Mouse (Mus musculus): ENCODE results near the gene Ppcs. TPM values are rescaled to one million over a fixed set of nuclear protein-coding genes. Genes with fewer than 3 reads are reported as not detected.

Gene Ppcs
- polyA plus RNA-seq, 2 experiments, result 15.3 to 28.4 TPM

DNA sequence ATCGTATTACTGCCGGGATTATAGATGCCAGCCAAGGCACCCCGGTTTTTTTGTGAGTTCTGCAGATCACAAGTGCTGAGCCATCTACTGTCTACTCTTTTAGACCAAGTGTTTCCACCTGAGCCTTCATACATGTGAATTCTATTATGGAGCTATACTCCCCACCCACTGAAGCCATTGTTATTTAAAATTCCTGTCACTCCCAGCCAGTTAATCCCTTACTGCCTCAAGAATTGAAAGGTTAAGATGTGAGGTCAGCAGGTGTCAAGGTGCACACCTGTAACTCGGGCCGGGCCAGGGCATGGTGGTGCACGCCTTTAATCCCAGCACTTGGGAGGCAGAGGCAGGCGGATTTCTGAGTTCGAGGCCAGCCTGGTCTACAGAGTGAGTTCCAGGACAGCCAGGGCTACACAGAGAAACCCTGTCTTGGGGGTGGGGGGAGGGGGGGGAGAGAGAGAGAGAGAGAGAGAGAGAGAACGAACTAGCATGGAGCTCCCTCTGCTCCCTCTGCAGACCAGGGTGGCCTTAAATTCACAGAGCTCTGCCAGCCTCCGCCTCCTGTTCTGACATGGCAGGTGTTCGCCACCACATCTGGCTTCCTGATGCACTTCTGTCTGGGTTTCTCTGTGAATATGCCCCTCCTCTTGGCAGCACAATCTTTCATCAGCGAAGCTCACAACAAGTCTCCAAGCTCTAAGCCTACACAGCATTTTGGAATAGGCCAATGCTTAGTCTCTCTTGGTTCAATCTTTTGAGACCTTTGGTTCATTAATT, 10.2 kb downstream of the Ppcs start:
- Histone ChIP-seq H3K9ac (ENCODE audit: low read depth, low read length, severe bottlenecking) (no peak overlapping the region), H3K4me3 (replicated peaks; ENCODE audit: low read length) (no peak overlapping the region), H3K9me3 (ENCODE audit: control insufficient read depth, low read length) (0 out of 2 replicates have a peak, but pooled peaks cover 5% of the 10 kb centered on the region), H3K27ac (replicated peaks; ENCODE audit: low read depth, low read length) (no peak overlapping the region), H3K4me2 (replicated peaks; ENCODE audit: low read depth, low read length, severe bottlenecking) (no peak overlapping the region), H3K4me1 (ENCODE audit: control insufficient read depth, insufficient read depth, low read length) (peaks cover 8% of the 10 kb centered on the region; the same call in 1 of the 2 replicates), H3K27me3 (ENCODE audit: control insufficient read depth, insufficient read depth, low read length) (no peaks in the 10 kb centered on the region), H3K36me3 (ENCODE audit: control insufficient read depth, insufficient read depth, low read length) (no peaks in the 10 kb centered on the region)
- 71% methylated on average over 11 of the region's 12 CpGs for WGBS
- TF ChIP-seq POLR2A (IDR thresholded peaks at IDR 0.05; ENCODE audit: borderline replicate concordance, extremely low read depth, insufficient read depth, insufficient read length), result no peak
- no peak for ATAC-seq (ENCODE audit: low FRiP score, low read depth)
- DNase-seq (ENCODE audit: low spot score), result no peak

DNA sequence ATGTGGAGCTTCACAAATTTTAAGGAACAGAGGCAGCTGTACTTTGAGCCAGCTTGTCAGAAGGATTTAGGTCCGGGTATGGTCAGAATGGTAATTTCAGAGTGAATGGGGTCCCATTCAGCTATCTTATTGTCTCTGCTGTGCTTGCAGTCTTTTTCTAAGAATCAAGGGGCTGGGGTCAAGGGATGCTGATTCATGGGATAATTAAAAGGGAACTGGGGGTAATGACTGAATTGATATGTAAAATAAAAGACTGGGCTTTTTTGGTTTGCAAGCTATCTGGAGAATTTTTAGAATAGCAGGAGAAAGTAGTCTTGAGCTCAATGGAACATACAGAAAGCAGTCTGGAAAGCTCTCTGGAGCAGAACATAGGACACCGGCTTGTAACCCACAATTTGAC, 18.8 kb downstream of the Ppcs start:
- WGBS, result 83% methylated on average over 2 of the region's 2 CpGs

DNA sequence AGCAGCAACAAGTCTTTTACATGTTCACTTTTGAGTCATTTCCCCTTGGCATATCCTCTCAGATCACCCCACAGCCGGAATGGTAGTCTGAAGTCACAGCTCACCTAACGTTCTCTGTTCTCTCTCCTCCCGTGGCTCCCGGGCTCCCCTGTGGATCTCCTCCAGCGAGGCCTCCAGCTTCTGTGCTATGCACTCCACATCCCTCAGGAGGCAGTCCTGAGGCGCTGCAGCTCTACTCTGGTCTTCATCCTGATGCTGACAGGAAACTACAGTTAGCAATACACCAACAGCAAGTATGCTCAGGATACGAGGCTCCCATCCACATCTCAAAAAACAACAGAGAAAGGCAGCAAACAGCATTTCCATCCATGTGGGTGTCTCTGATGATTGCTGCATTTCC, 21.3 kb downstream of the Ppcs start:
- H3K9me3 ChIP-seq (ENCODE audit: control insufficient read depth, low read length), result peaks cover 12% of the 10 kb centered on the region; the same call in 1 of the 2 replicates
- ATAC-seq (ENCODE audit: low FRiP score, low read depth), result no peak
- no peak overlapping the region for H3K9ac ChIP-seq (ENCODE audit: low read depth, low read length, severe bottlenecking)
- no peak overlapping the region for H3K4me3 ChIP-seq (replicated peaks; ENCODE audit: low read length)
- DNase-seq (ENCODE audit: low spot score), result no peak
- H3K36me3 ChIP-seq (ENCODE audit: control insufficient read depth, insufficient read depth, low read length), result no peaks in the 10 kb centered on the region
- H3K27me3 ChIP-seq (ENCODE audit: control insufficient read depth, insufficient read depth, low read length), result no peaks in the 10 kb centered on the region
- H3K27ac ChIP-seq (replicated peaks; ENCODE audit: low read depth, low read length), result no peak overlapping the region
- no peak for TF ChIP-seq POLR2A (IDR thresholded peaks at IDR 0.05; ENCODE audit: borderline replicate concordance, extremely low read depth, insufficient read depth, insufficient read length)
- no peak overlapping the region for H3K4me2 ChIP-seq (replicated peaks; ENCODE audit: low read depth, low read length, severe bottlenecking)
- no peaks in the 10 kb centered on the region for H3K4me1 ChIP-seq (ENCODE audit: control insufficient read depth, insufficient read depth, low read length)
- 53% methylated on average over 7 of the region's 7 CpGs for WGBS

More for the DNA sequence above, 18.8 kb downstream of the Ppcs start:
- ATAC-seq (ENCODE audit: low FRiP score, low read depth), result no peak
- no peak overlapping the region for H3K9ac ChIP-seq (ENCODE audit: low read depth, low read length, severe bottlenecking)
- H3K4me3 ChIP-seq (replicated peaks; ENCODE audit: low read length), result no peak overlapping the region
- no peak overlapping the region for H3K27ac ChIP-seq (replicated peaks; ENCODE audit: low read depth, low read length)
- no peak for TF ChIP-seq POLR2A (IDR thresholded peaks at IDR 0.05; ENCODE audit: borderline replicate concordance, extremely low read depth, insufficient read depth, insufficient read length)
- H3K4me2 ChIP-seq (replicated peaks; ENCODE audit: low read depth, low read length, severe bottlenecking), result no peak overlapping the region
- H3K27me3 ChIP-seq (ENCODE audit: control insufficient read depth, insufficient read depth, low read length), result no peaks in the 10 kb centered on the region
- H3K9me3 ChIP-seq (ENCODE audit: control insufficient read depth, low read length), result peaks cover 17% of the 10 kb centered on the region; the same call in 1 of the 2 replicates
- H3K36me3 ChIP-seq (ENCODE audit: control insufficient read depth, insufficient read depth, low read length), result no peaks in the 10 kb centered on the region
- DNase-seq (ENCODE audit: low spot score), result no peak
- H3K4me1 ChIP-seq (ENCODE audit: control insufficient read depth, insufficient read depth, low read length), result no peaks in the 10 kb centered on the region

- no peak for ATAC-seq (ENCODE audit: low FRiP score, low read depth)
- H3K4me2 ChIP-seq (replicated peaks; ENCODE audit: low read depth, low read length, severe bottlenecking), result no peak overlapping the region
- H3K9ac ChIP-seq (ENCODE audit: low read depth, low read length, severe bottlenecking), result no peak overlapping the region
- 87% methylated on average over 7 of the region's 7 CpGs for WGBS
- TF ChIP-seq POLR2A (IDR thresholded peaks at IDR 0.05; ENCODE audit: borderline replicate concordance, extremely low read depth, insufficient read depth, insufficient read length), result no peak
- peaks cover 12% of the 10 kb centered on the region; the same call in 1 of the 2 replicates for H3K9me3 ChIP-seq (ENCODE audit: control insufficient read depth, low read length)
- H3K27ac ChIP-seq (replicated peaks; ENCODE audit: low read depth, low read length), result no peak overlapping the region
- H3K4me3 ChIP-seq (replicated peaks; ENCODE audit: low read length), result no peak overlapping the region
- no peaks in the 10 kb centered on the region for H3K36me3 ChIP-seq (ENCODE audit: control insufficient read depth, insufficient read depth, low read length)
- no peaks in the 10 kb centered on the region for H3K4me1 ChIP-seq (ENCODE audit: control insufficient read depth, insufficient read depth, low read length)
- no peaks in the 10 kb centered on the region for H3K27me3 ChIP-seq (ENCODE audit: control insufficient read depth, insufficient read depth, low read length)
- DNase-seq (ENCODE audit: low spot score), result no peak
Observed at GRCm38 (mm10) chr4:119398751-119399150, 23.5 kb downstream of the Ppcs start.

GRCm38 (mm10) chr4:119390369-119390768, 31.9 kb downstream of the Ppcs start:
- DNase-seq (ENCODE audit: low spot score) (no peak), ATAC-seq (ENCODE audit: low FRiP score, low read depth) (no peak)
- H3K4me1 ChIP-seq (ENCODE audit: control insufficient read depth, insufficient read depth, low read length), result no peaks in the 10 kb centered on the region
- H3K27me3 ChIP-seq (ENCODE audit: control insufficient read depth, insufficient read depth, low read length), result no peaks in the 10 kb centered on the region
- no peaks in the 10 kb centered on the region; the same call in 1 of the 2 replicates for H3K9me3 ChIP-seq (ENCODE audit: control insufficient read depth, low read length)
- WGBS, result 93% methylated on average over 1 of the region's 1 CpGs
- no peak overlapping the region for H3K4me2 ChIP-seq (replicated peaks; ENCODE audit: low read depth, low read length, severe bottlenecking)
- no peak overlapping the region for H3K9ac ChIP-seq (ENCODE audit: low read depth, low read length, severe bottlenecking)
- TF ChIP-seq POLR2A (IDR thresholded peaks at IDR 0.05; ENCODE audit: borderline replicate concordance, extremely low read depth, insufficient read depth, insufficient read length), result no peak
- no peak overlapping the region for H3K27ac ChIP-seq (replicated peaks; ENCODE audit: low read depth, low read length)
- H3K36me3 ChIP-seq (ENCODE audit: control insufficient read depth, insufficient read depth, low read length), result no peaks in the 10 kb centered on the region
- H3K4me3 ChIP-seq (replicated peaks; ENCODE audit: low read length), result no peak overlapping the region
